Mouse (Mus musculus): Measurements from ENCODE around the gene Zfp40.
"Not testable (repeated sequence)": the region's sequence is repeated elsewhere in the genome, so short reads cannot be mapped to it uniquely, and the experiment has no call there.

The Zfp40 gene

GRCm38 (mm10) chr17:23192453-23193379 lies at the start of gene Zfp40:
Zfp40 (minus strand) TSS chr17:23193252.
- peak; percentile 86 to 92 for DNase-seq (ENCODE audit: low spot score in 2 of 2)

- DNase-seq (ENCODE audit: low spot score in 2 of 2) = no peak
Measured at GRCm38 (mm10) chr17:23218320-23218719, 25.3 kb upstream of the Zfp40 start.

GRCm38 (mm10) chr17:23199856-23200255 lies 6.8 kb upstream of the Zfp40 start:
- DNase-seq (ENCODE audit: low spot score in 2 of 2) = not testable (repeated sequence)

- peak; percentile 30 to 38 for DNase-seq (ENCODE audit: low spot score in 2 of 2)
Measured at GRCm38 (mm10) chr17:23193441-23193840, 389 bp upstream of the Zfp40 start.

- no peak for DNase-seq (ENCODE audit: low spot score in 2 of 2)
Measured at GRCm38 (mm10) chr17:23187680-23188079, 5.4 kb downstream of the Zfp40 start.
